Mouse (Mus musculus) ovary, postnatal 10 days (tissue): ENCODE results near the gene Lce1d.
"Not testable (repeated sequence)": the region's sequence is repeated elsewhere in the genome, so short reads cannot be mapped to it uniquely, and the experiment has no call there.

Experiments
- DNase-seq: peaks from one replicate; pipeline ENCODE4 v3.0.0; 2022; ENCODE audit warnings: low spot score

Gene Lce1d

GRCm38 (mm10) chr3:92687110-92687509 lies at the start of gene Lce1d:
Gene Lce1d (minus strand): TSS chr3:92687210.
- no peak for DNase-seq

- DNase-seq, result no peak
Measured at GRCm38 (mm10) chr3:92722631-92723030, 35.6 kb upstream of the Lce1d start.

- no peak for DNase-seq
Measured at GRCm38 (mm10) chr3:92720250-92720649, 33.2 kb upstream of the Lce1d start, which contains the start of gene Lce1f. Gene Lce1f (minus strand): TSS chr3:92720350.

GRCm38 (mm10) chr3:92715122-92715521 lies 28.1 kb upstream of the Lce1d start:
- no peak for DNase-seq

GRCm38 (mm10) chr3:92708974-92709373 lies 22.0 kb upstream of the Lce1d start, which contains the start of gene Lce1e:
Gene Lce1e (minus strand): TSS chr3:92709074.
- no peak for DNase-seq

- no peak for DNase-seq
Measured at GRCm38 (mm10) chr3:92694613-92695012, 7.6 kb upstream of the Lce1d start.

GRCm38 (mm10) chr3:92691688-92692087 lies 4.7 kb upstream of the Lce1d start:
- DNase-seq, result no peak

- DNase-seq, result not testable (repeated sequence)
Measured at GRCm38 (mm10) chr3:92689154-92689553, 2.1 kb upstream of the Lce1d start.

- DNase-seq, result no peak
Measured at GRCm38 (mm10) chr3:92678947-92679346, 8.1 kb downstream of the Lce1d start, which contains the start of gene Lce1c. Gene Lce1c (plus strand): TSS chr3:92679247.

- no peak for DNase-seq
Measured at GRCm38 (mm10) chr3:92670215-92670614, 16.8 kb downstream of the Lce1d start, which contains the start of gene Lce1a2. Gene Lce1a2 (minus strand): TSS chr3:92670315.

- DNase-seq, result no peak
Measured at GRCm38 (mm10) chr3:92656826-92657225, 30.2 kb downstream of the Lce1d start, which contains the start of gene Lce1b. Gene Lce1b (minus strand): TSS chr3:92656926.

GRCm38 (mm10) chr3:92648207-92648606 lies 38.8 kb downstream of the Lce1d start, which contains the start of gene Lce1a1:
Gene Lce1a1 (minus strand): TSS chr3:92648307.
- DNase-seq, result no peak

GRCm38 (mm10) chr3:92639854-92640253 lies 47.2 kb downstream of the Lce1d start:
- no peak for DNase-seq

GRCm38 (mm10) chr3:92638653-92638991 lies 48.4 kb downstream of the Lce1d start:
- no peak for DNase-seq

GRCm38 (mm10) chr3:92637745-92638652 lies 49.0 kb downstream of the Lce1d start:
- no peak for DNase-seq
